Mouse (Mus musculus): ENCODE data around the gene Phpt1.
A peak's percentile ranks its signal among the peaks of the same experiment; 100 is the strongest.

Phpt1 gene

GRCm38 (mm10) chr2:25574579-25575431 is at the start of gene Phpt1, which contains the start of gene Mamdc4:
Gene Phpt1 (minus strand): TSS chr2:25575224.
Gene Mamdc4 (minus strand): TSS chr2:25574845.
- DNase-seq (ENCODE audit: low spot score), result peak; percentile 97

- peak; percentile 80 for DNase-seq (ENCODE audit: low spot score)
Observed at GRCm38 (mm10) chr2:25621229-25622200, 46.5 kb upstream of the Phpt1 start, which contains the start of gene Tmem141. Gene Tmem141 (minus strand): TSS chr2:25622005.

GRCm38 (mm10) chr2:25620852-25621228 is 45.8 kb upstream of the Phpt1 start:
- DNase-seq (ENCODE audit: low spot score), result no peak

- no peak for DNase-seq (ENCODE audit: low spot score)
Observed at GRCm38 (mm10) chr2:25620386-25620785, 45.4 kb upstream of the Phpt1 start.

GRCm38 (mm10) chr2:25617578-25617977 is 42.6 kb upstream of the Phpt1 start, which contains the start of gene Ccdc183:
Gene Ccdc183 (minus strand): TSS chr2:25617678.
- no peak for DNase-seq (ENCODE audit: low spot score)

GRCm38 (mm10) chr2:25616398-25616797 is 41.4 kb upstream of the Phpt1 start:
- no peak for DNase-seq (ENCODE audit: low spot score)

- DNase-seq (ENCODE audit: low spot score), result no peak
Observed at GRCm38 (mm10) chr2:25608671-25609070, 33.6 kb upstream of the Phpt1 start.

- DNase-seq (ENCODE audit: low spot score), result peak; percentile 87
Observed at GRCm38 (mm10) chr2:25607761-25608622, 33.0 kb upstream of the Phpt1 start, which contains the start of gene Rabl6. Gene Rabl6 (minus strand): TSS chr2:25608521.

- no peak for DNase-seq (ENCODE audit: low spot score)
Observed at GRCm38 (mm10) chr2:25602526-25602925, 27.5 kb upstream of the Phpt1 start.

GRCm38 (mm10) chr2:25600037-25600436 is 25.0 kb upstream of the Phpt1 start:
- DNase-seq (ENCODE audit: low spot score), result no peak

- no peak for DNase-seq (ENCODE audit: low spot score)
Observed at GRCm38 (mm10) chr2:25598749-25599148, 23.7 kb upstream of the Phpt1 start.

GRCm38 (mm10) chr2:25596765-25597510 is 21.9 kb upstream of the Phpt1 start:
- DNase-seq (ENCODE audit: low spot score), result no peak

- peak; percentile 32 for DNase-seq (ENCODE audit: low spot score)
Observed at GRCm38 (mm10) chr2:25591863-25592262, 16.8 kb upstream of the Phpt1 start.

- DNase-seq (ENCODE audit: low spot score), result no peak
Observed at GRCm38 (mm10) chr2:25588227-25588907, 13.3 kb upstream of the Phpt1 start.

GRCm38 (mm10) chr2:25587290-25587689 is 12.3 kb upstream of the Phpt1 start:
- no peak for DNase-seq (ENCODE audit: low spot score)

GRCm38 (mm10) chr2:25585601-25586000 is 10.6 kb upstream of the Phpt1 start:
- DNase-seq (ENCODE audit: low spot score), result no peak

GRCm38 (mm10) chr2:25584856-25585255 is 9.8 kb upstream of the Phpt1 start:
- DNase-seq (ENCODE audit: low spot score), result no peak

- no peak for DNase-seq (ENCODE audit: low spot score)
Observed at GRCm38 (mm10) chr2:25584152-25584551, 9.1 kb upstream of the Phpt1 start.

GRCm38 (mm10) chr2:25583571-25583970 is 8.5 kb upstream of the Phpt1 start:
- no peak for DNase-seq (ENCODE audit: low spot score)

GRCm38 (mm10) chr2:25583120-25583481 is 8.1 kb upstream of the Phpt1 start:
- DNase-seq (ENCODE audit: low spot score), result no peak

All from adipocyte (in vitro differentiated cells).